Mouse (Mus musculus) thymus, adult 18-20 months (tissue): ENCODE results near the gene Pcp4l1.

Source experiments
- DNase-seq, 2 experiments: peaks; one replicate each; pipeline ENCODE4 v3.0.0; 2022; ENCODE audit warnings: mixed read lengths in 2 of 2

The Pcp4l1 gene

DNA sequence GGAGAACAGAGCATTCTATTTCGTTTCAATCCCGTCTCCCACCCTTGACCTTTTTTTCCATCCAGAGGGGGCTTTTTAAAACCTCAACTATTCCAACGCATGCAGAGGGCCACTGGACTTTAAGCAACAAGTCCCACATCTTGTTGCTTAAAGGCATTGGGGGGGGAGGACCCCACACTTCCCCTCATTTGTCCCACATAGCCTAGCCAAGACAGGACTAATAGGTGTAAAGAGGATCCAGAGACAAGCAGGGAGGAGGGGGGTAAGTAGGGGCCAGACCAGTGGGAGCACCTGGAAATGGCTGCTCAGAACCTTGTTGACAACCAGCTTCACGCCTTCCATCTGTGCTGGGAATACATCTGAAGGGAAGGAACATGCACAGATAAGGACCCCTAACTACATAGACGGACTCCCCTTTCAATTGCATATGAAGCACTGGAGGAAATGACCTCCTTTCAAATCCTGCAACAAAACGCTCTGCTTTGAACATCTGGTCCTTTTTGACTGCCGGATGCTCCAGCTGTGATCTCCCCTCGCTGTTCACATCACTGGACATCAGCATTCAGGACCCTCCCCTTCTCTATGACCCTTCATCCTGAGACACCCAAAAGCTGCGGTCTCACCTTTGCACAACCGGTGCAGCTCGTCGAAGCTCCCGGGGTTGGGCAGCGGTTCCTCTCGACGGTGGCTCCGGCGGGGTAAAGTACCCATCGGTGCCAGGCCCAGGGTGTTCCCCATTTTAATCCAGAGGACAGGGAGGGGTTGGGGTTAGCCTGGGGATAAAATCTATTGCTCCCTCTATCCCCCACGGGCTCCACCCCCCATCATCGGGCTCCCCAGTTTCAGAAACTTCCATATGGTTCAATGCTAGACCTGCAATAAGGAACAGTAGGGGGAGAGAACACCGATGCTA, 25.5 kb upstream of the Pcp4l1 start:
- peak in 1 of 2 experiments; percentile 15 for DNase-seq

DNA sequence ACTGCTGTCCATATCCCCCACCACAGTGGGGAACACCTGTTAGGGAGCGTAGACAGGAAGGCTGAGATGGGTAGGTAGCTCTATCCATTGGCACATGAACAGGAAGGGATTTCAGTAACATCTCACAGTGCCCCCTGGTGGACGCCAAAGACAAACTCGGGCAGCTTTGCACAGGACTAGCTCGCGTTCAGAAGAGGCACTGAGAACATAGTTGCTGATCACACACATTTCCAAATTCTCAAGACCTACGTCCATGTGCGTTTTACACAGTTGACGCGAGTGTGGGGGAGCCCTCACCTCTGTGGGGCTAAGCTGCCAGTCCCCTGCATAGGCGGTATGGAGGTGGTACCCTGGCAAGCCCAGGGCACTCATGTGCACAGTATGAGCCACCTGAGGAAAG, 24.8 kb upstream of the Pcp4l1 start:
- peak; percentile 37 to 52 for DNase-seq

DNA sequence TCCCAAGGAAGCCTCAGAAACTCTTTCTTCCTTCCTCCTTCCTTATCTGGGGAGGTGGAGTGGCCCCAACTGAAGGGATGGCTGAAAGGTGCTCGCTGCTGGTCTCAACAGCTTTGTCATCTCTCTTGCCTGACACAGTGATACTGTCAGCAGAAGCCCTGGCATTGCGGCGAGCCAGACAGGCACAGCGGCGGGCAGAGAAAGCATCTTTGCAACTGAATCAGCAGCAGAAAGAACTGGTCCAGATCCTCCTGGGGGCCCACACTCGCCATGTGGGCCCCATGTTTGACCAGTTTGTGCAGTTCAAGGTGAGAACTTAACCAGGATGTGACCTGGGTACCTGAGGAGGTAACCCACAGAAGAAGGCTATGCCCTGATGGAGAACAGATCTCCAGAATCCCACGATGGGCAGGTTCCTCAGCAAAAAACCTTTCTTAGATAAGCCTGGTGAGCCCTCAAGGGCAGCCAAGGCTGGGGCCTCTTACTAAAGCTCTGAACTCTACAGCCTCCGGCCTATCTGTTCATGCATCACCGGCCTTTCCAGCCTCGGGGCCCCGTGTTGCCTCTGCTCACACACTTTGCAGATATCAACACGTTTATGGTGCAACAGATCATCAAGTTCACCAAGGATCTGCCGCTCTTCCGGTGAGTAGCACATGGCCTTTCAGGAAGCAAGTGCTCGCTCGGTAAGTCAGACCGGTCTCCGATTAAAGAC, 20.3 kb upstream of the Pcp4l1 start:
- no peak for DNase-seq

DNA sequence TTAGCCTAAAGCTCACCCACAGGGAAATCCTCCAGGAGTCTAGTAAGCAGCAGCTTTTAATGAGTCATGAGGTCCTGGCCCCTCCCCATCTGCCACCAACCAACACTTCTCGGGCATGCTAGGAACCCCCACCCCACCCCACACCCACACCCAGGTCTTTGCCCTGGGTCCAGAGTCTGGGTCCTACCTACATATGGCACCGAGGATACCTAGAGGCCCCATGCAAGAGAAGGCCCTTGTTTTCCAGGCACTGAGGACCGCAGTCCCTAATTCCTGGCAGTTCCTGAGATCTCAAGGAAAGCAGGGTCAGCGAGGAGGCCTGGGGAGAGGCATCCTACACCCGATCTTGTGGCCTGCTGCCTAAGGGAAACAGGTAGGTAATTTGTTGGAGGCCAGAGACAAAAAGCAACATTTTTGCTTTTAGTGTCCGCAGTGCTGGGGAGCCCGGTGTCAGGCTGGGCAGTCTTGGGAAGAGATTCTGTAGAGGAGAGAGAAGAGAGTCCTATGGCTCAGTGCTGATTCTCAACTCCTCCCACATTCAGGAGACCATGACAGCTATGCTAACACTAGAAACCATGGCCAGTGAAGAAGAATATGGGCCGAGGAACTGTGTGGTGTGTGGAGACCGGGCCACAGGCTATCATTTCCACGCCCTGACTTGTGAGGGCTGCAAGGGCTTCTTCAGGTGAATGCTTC, 17.9 kb upstream of the Pcp4l1 start, which contains the start of gene Nr1i3:
Nr1i3 (plus strand) TSS at position 170 of the 696 bp plus-strand sequence.
- DNase-seq, result no peak

DNA sequence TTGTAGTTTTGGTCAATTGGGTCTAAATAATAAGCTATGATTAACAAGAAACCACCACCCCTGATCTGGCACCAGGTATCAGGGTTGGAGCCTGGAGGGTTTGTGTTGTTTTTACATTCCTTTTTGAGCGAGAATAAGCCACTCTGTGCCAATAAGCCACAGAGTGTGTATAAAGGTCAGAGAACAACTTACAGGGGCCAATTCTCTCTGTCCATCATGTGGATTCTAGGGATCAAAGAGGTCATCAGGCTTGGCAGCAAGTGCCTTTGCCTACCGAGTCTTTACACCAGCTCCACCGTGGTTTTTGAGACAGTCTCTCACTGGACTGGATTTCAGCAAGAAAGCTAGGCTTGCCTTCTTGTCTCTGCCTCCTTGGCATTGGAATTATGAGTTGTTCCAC, 16.8 kb upstream of the Pcp4l1 start:
- DNase-seq, result no peak

DNA sequence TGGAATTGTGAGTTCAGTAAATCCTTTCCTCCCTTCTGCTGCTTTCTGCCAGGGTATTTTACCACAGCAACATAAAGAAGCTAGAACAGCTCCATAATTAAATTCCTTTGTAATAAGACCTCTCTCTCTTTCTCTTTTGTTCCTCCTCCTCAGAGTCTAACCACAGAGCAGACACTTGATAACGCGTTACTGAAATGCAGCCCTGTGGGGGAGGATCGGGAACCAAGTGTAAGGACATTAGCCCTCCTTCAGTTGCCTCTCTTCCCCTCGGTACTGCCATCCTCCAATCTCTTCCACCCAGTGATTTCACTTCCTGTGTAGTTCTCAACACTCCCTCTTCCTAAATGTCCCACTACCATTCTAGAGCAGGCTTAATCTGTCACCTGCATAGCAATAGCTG, 13.3 kb upstream of the Pcp4l1 start:
- DNase-seq, result no peak

DNA sequence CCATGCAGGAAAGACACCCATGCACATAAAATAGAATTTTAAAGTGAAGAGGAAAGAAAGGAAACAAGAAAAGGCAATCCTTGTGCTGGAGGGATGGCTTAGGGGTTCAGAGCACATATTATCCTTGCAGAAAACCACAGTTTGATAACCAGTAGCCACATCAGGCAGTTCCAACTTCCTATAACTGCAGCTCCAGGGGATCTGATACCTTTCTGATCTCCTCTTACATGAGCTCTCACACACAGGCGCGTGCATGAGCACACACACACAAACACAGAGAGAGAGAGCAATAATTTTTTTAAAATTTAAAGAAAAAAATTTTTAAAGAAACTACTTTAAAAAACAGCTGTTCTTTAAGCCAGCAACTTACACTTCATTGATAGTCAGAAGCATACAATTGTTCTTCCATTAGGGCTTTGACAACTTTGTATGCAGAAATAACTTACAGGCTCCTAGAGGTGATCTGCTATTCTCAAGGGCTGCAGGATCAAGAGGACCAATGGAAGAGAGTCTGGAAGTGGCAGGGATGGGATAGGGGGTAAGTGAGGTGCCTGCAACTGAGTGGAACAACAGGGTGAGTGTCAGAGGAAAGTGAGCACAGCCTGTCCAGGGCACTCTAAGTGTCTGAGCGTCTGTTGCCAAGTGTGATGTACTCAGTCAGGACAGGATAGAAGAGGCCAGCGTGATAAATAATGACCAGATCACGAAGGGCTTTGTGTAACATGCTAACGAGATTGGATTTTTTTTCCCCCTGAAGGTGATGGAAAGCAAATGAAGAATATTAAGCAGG, 9.8 kb upstream of the Pcp4l1 start:
- DNase-seq, result no peak

DNA sequence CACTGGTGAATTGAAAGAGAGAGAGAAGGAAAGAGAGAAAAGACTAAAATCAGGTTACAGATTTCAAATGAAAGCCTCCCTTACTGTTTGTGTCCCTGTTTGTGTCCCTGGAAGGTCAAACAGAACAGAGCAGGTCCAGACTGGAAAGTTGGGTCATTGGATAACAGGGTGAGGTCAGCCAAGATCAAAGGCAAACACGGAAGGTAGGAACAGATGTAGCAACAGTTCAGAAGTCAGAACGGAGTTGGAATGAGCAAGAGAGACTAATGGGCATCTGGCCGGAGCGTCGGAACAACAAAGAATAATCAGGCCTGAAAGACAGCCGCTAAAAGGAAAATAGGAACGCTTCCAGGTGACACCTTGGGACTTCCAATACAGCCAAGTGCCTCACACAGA, 8.2 kb upstream of the Pcp4l1 start:
- no peak for DNase-seq

DNA sequence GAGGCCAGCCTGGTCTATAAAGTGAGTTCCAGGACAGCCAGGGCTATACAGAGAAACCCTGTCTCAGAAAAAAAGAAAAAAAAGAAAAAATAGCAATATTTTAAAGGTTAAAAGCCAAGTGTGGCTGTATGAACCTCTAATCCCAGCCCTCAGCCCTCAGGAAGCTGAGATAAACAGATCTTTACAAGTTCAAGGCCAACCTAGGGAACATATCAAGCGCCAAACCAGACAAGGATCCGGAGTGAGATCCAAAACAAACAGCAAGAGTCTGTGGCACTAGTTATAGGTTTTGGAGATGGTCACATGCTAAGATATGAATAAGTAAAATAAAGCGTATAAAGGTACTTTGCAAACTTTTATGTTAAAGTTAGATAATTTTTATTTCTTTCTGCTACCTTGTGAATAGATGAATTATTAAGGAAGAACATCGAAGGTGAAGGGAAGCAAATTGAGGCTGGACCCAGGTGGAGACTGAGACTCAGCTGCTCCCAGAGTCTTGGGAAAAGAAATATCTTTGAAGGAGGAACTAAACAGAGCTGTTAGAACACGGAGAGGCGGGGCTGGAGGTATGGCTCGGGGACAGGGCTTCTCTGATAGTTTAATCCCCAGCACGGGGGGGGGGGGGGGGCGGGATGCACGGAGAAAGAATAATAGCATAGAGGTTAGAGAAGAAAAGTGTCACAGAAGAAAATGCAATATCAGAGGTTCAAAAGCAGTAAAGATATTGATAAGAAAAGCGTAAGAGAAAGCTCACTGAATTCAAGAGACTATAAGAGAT, 7.6 kb upstream of the Pcp4l1 start:
- DNase-seq, result no peak

DNA sequence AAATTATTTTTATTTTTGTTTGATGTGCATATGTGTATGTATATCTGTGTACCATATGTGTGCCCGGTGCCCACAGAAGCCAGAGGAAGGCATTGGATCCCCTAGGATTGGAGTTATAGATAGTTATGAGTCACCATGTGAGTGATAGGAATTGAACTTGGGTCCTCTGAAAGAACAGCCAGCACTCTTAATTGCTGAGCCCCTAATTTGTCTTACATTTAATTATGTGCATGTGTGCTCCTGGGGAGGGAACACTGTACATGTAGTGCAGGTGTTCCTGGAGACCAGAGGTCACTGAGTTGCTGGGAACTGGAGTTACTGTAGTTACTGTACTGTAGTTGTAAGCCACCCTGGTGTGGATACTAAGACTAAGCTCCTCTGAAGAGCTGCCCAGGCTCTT, 4.7 kb upstream of the Pcp4l1 start:
- DNase-seq, result no peak

DNA sequence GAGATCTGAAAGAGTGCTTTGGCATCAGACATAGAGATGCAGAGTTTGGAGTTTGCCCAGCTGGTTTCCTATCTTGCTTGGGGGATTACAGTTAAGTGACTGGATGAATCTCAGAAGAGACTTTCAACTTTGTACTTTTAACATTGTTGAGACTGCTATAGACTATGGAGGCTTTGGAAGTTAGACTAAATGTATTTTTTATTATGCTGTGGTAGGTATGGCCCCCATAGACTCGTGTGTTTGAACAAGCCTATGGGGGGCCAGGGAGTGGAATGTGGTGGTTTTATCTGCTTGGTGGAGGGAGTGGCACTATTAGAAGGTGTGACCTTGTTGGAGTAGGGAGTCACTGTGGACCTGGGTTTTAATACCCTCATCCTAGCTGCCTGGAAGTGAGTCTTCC, 3.5 kb upstream of the Pcp4l1 start:
- DNase-seq, result no peak

DNA sequence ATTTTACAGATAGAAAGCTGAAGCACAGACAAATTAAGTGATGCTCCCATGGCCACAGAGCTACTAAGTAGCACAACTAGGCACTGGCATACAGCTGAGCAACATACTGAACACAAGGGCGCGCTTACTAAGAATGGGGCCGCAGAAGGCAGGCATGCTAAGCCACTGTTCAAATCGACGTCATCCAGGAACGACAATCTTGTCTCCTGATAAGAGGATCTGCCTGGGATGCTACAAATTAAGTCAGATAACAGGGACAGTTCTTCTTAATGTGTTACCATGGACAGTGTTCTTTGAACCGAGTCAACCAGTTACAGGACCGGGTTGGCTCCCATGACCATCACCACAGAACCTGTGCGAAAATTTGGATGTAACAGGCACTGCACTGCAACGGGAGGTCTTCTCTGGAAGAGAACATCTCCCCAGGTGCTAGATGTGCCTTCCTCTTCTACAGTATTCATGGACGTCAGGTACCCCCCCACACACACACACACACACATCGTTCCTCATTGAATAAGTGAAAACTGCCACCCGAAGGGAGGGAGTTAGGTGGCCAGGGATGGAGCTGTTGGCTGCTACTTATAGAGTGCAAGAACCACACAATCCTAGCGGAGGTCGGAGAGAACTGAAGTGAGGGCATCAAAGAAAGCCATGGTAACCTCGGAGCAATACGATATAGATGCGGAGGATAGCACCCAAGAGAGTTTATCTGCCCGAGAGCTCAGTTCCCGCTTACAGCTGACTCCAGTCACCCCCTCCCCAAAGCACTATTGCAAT, 834 bp downstream of the Pcp4l1 start:
- DNase-seq, result no peak

DNA sequence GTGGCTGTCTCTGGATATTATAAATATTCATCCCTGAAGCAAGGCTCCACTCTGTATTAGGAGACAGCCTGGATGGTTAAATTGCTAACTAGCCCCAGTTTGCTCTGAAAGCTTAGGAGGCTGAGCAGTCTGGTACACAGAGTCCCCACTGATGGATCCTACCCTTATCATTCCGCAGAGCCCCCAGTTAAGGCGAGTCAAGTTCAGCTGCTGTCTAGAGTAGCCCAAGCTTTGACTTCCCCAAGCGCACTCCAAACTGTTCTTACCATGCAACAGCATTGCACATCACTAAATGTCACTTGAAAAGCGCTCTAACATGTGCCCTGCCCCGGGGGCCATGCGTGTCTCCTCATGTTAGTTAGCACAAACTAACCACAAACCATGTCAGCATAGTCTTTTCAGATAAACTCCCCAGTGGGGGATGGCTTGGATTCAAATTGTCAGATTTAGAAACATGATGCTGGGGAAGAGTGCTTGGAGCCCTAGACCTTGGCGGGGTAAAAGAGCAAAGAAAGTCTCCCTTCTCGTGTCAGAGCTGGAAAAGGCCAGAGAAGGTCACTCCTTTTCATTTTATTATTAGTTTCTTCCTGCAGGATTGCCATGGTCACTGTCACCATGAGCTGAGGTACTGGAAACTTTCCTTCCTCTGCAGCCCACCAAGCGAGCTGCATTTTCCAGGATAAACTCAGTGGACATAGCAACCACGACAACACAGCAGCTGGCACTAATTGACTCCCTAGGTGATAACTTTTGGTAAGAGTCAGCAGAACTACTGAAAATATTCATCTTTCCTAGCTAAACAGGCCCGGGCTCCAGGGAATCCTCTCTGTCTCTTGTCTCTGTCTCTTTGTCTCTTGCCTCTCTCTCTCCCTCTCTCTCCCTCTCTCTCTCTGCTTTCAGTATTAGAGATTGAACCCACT, 1.9 kb downstream of the Pcp4l1 start:
- DNase-seq, result no peak

DNA sequence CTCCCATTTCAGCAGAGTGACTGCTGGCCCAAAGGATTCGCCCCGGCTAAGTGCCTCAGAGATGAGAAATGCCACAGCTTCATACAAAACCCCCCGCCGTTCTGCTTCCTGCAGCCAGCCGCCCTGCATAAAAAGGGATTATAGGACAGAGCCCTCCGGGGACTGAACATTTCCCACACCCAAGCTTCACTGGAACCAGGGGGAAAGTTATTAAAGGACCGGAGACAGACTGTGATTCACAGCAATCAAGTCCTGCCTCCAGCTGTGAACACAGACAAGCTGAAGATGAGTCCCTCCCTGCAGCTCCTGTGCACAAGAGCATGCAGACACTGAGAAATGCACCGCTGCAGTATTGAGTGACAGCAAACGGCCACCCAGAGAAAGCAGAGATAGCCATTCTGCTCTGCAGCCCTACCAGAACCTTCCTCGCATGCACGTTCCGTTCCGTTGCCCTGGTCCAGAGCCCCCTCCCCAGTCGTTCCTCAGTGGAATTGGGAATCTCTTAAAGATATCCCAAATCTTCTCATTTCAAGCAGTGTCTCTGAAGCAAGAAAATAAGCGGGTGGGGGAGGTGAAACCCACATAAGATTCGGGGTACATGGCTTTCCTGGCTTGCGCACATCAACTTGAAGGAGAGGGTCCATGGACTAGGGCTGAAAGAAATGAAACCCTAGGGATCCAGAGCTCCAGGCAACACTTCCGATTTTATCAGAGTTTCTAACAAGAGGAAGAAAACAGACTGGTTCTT, 2.8 kb downstream of the Pcp4l1 start:
- no peak for DNase-seq

DNA sequence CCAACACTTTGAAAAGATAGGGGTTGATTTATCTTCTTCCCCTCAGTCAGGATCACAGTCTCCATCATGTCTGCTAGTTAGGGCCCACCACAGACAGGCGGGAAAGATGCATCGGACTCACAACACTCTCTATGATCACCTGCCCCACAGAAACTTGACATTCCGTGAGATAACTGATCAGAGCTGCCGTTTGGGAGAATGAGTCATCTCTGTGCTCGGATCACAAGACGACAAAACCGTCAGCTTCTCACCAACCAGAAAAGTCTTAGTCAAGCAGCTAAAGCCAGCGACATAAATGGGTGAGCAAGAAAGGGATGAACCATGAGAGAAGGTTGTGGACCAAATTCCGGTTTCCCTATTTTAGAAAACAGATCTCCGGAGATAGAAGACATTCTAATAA, 3.8 kb downstream of the Pcp4l1 start:
- DNase-seq, result no peak

DNA sequence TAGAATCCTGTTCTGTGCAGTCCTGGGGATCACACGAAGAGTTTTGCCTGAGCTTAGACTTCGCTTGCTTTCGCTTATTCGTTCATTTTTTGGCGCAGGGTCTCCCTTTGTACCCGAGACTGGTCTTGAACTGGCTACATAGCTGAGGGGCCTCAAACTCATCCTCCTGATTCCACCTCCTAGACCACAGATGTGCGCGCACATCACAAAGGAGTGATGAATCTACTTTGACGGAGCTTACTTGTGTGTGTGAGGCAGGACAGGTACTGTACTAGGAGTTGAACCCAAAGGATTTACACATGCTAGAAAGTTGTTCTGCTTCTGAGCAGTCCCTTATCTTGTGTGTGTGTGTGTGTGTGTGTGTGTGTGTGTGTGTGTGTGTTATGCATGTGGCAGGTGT, 5.2 kb downstream of the Pcp4l1 start:
- DNase-seq, result no peak

DNA sequence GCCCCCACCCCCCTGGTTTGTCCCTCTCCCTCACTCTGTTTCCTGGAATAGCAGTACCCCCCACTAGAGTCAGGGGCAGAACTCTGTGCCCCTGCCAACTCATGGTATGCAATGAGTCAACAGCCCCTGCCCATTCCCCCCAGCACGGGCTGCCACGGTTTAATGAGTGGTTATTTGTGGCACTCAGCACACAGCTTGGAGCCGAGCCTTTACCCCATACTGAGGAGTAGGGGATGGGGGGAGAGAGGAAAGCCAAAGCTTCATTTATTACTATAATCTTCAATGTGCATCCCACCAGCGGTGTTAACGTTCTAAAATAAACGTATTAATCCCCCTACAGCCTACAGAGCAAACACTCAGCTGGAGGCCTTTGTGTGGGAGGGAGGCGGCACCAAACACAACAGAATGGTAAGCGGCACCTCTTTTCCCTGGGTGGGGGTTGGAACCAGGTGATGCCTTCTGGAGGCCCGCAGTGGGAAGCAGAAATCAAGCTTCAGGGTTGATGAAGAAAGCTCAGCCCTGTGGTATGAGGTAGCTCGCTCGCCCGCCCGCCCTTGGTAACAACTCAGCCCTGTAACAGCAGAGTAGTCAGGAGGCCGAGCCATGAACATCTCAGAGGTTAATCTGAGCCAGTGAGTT, 6.5 kb downstream of the Pcp4l1 start:
- DNase-seq, result no peak

DNA sequence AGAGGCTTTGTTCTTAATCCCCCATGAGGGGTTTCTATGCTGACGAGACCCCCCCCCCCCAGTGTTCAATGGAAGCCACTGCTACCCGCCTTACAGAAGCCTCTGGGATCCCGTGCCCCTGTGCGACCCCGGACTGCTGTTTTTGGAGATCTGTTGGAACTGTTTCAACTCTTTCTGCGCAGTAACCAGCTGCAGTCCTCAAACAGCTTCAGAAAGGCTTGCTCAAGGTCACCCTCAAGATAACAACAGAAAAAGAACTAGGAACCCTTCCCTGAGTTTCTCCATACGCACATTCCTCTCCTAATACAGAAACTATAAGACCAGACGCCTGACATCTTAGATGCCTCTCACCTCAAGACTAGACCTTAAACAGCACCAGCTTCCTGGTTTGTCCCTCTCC, 7.0 kb downstream of the Pcp4l1 start:
- DNase-seq, result no peak
